Mouse (Mus musculus): ENCODE data around the gene Spryd3.

- TF ChIP-seq CTCF (IDR thresholded peaks at IDR 0.05 in 2 of 3, conservative IDR thresholded peaks at IDR 0.05 in 1 of 3; ENCODE audit: control insufficient read depth in 1 of 3, insufficient read depth in 1 of 3, low read depth in 2 of 3, low read length in 3 of 3, poor library complexity in 1 of 3, severe bottlenecking in 1 of 3) (no peak), ELF1 (IDR thresholded peaks at IDR 0.05; ENCODE audit: low read depth, low read length) (no peak), MAZ (IDR thresholded peaks at IDR 0.05; ENCODE audit: low read depth, low read length) (no peak), E2F4 (IDR thresholded peaks at IDR 0.05; ENCODE audit: borderline replicate concordance, low read depth, low read length) (no peak), UBTF (IDR thresholded peaks at IDR 0.05; ENCODE audit: borderline replicate concordance, insufficient read depth, low read depth, low read length) (no peak), MXI1 (IDR thresholded peaks at IDR 0.05; ENCODE audit: low read depth, low read length) (no peak), POLR2A (IDR thresholded peaks at IDR 0.05; ENCODE audit: control insufficient read depth in 1 of 2, insufficient read depth in 1 of 2, low read depth in 1 of 2, low read length in 2 of 2, poor library complexity in 1 of 2) (no peak), TBP (IDR thresholded peaks at IDR 0.05; ENCODE audit: low read depth, low read length) (no peak), TAL1 (IDR thresholded peaks at IDR 0.05; ENCODE audit: low read length) (no peak), USF1 (IDR thresholded peaks at IDR 0.05; ENCODE audit: low read depth, low read length) (no peak), ZNF384 (IDR thresholded peaks at IDR 0.05; ENCODE audit: low read depth, low read length) (no peak), SIN3A (IDR thresholded peaks at IDR 0.05; ENCODE audit: low read length) (no peak)
These were observed 43.1 kb upstream of the Spryd3 start for GRCm38 (mm10) chr15:102179106-102179505.
